34 mouse cellular contexts compared by ENCODE assay signal in the genomic region with DNA sequence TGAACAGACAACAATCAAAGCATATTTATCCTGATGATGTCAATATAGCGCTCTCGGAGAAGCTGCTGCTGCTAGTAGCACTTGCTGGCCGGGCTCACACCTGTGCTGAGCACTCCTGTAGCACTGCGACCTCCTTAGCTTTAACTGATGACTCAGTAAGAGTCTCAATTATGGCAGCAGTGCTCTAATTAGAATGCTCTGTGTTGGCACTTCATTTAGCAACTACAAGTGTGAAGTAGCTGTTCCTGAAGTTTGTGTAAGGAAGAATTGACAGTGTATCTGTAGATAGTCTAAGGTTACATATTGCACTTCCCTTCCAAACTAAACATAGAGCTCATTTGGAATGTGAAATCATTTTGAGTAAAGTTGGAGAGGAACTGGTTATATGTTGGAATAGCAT. TPM values are rescaled to one million over a fixed set of nuclear protein-coding genes. Genes with fewer than 3 reads are reported as not detected.
DNase-seq lines count a peak whose midpoint lies in the region; ATAC-seq and TF ChIP-seq lines count a peak whose summit lies in the region.
"Had no signal": no experiment of that assay in that cellular context is flagged by ENCODE, and none has a peak within 500 bp of the region (broad histone marks: within the 10 kb centered on the region; RNA-seq: fewer than 3 reads in every experiment).

No protein-coding gene starts in this region.

- DNase-seq in gastrocnemius, adult 2 months = no peak
- no peak for DNase-seq in gastrocnemius, adult 8-10 months (ENCODE audit: low spot score in 2 of 2)
- DNase-seq in midbrain, embryonic 11.5 days (ENCODE audit: low spot score, missing footprints) = peak; percentile 26
- DNase-seq in brain, adult 2 months (ENCODE audit: low read depth, low spot score) = peak; percentile 71
- DNase-seq in thymus, postnatal 10 days (ENCODE audit: low spot score in 2 of 2) = no peak
- DNase-seq: adrenal gland, adult 2 months; adrenal gland, postnatal 36 days; B cell, adult 2 months; cerebellum, adult 11 months; cerebellum, adult 9-10 months; embryo, embryonic 11 days; gastrocnemius, postnatal 14 days; kidney, adult 9 months; kidney, postnatal 10 days; layer of hippocampus, adult 9-11 months; left cerebral cortex, postnatal 4 days; liver, embryonic 13.5 days; lung, adult 2 months; lung, postnatal 10 days; right cerebral cortex, postnatal 14 days; spleen, adult 18-20 months; thymus, adult 18-20 months; thymus, postnatal 36 days had no signal

- WGBS in midbrain, embryonic 11.5 days = 89% methylated on average over 4 of the region's 4 CpGs
- WGBS in midbrain, embryonic 16.5 days = 90% methylated on average over 4 of the region's 4 CpGs
- 68% methylated on average over 4 of the region's 4 CpGs for WGBS in intestine, postnatal 0 days

- H3K9me3 ChIP-seq in midbrain, embryonic 11.5 days (ENCODE audit: control insufficient read depth, low read length) = no peaks in the 10 kb centered on the region
- no peaks in the 10 kb centered on the region for H3K9me3 ChIP-seq in midbrain, embryonic 16.5 days (replicated peaks; ENCODE audit: control insufficient read depth, low read length, poor library complexity, severe bottlenecking)
- H3K9me3 ChIP-seq in intestine, postnatal 0 days (ENCODE audit: control insufficient read depth) = no peaks in the 10 kb centered on the region
- H3K9me3 ChIP-seq: embryonic facial prominence, embryonic 12.5 days; heart, embryonic 10.5 days; heart, embryonic 15.5 days; liver, embryonic 13.5 days; midbrain, embryonic 15.5 days; neural tube, embryonic 12.5 days had no signal

- no peak for ATAC-seq in midbrain, embryonic 11.5 days (ENCODE audit: low FRiP score)
- no peak for ATAC-seq in midbrain, embryonic 16.5 days
- ATAC-seq in intestine, postnatal 0 days = no peak
- ATAC-seq: hindbrain, embryonic 16.5 days; midbrain, embryonic 15.5 days had no signal

- H3K27me3 ChIP-seq in midbrain, embryonic 11.5 days (ENCODE audit: control insufficient read depth, insufficient read depth, low read length) = no peaks in the 10 kb centered on the region
- H3K27me3 ChIP-seq in midbrain, embryonic 16.5 days (ENCODE audit: control insufficient read depth, insufficient read depth, low read depth, low read length) = no peaks in the 10 kb centered on the region
- H3K27me3 ChIP-seq in intestine, postnatal 0 days (replicated peaks; ENCODE audit: control insufficient read depth, insufficient read depth, low read length) = no peaks in the 10 kb centered on the region
- H3K27me3 ChIP-seq: embryonic facial prominence, embryonic 12.5 days; heart, embryonic 15.5 days; liver, embryonic 13.5 days; midbrain, embryonic 15.5 days; neural tube, embryonic 12.5 days had no signal

- TF ChIP-seq CTCF in gastrocnemius, adult 2 months (IDR thresholded peaks at IDR 0.05) = no peak
- TF ChIP-seq CTCF in intestine, postnatal 0 days (IDR thresholded peaks at IDR 0.05; ENCODE audit: low read depth) = no peak

- intact Hi-C loops in gastrocnemius, adult 2 months (cut with DNase I) = no loop called here

- no peaks in the 10 kb centered on the region for H3K36me3 ChIP-seq in midbrain, embryonic 11.5 days (ENCODE audit: control insufficient read depth, insufficient read depth, low read length)
- H3K36me3 ChIP-seq in midbrain, embryonic 16.5 days (ENCODE audit: control insufficient read depth, insufficient read depth, low read length) = no peaks in the 10 kb centered on the region
- peaks cover 9% of the 10 kb centered on the region; the same call in 1 of the 2 replicates for H3K36me3 ChIP-seq in intestine, postnatal 0 days (ENCODE audit: control insufficient read depth, insufficient read depth)
- H3K36me3 ChIP-seq: heart, embryonic 15.5 days; midbrain, embryonic 15.5 days; neural tube, embryonic 12.5 days had no signal

- no peaks in the 10 kb centered on the region for H3K4me1 ChIP-seq in midbrain, embryonic 11.5 days (ENCODE audit: control insufficient read depth, insufficient read depth, low read length)
- no peaks in the 10 kb centered on the region for H3K4me1 ChIP-seq in midbrain, embryonic 16.5 days (ENCODE audit: control insufficient read depth, insufficient read depth, low read length)
- 0 out of 2 replicates have a peak, but pooled peaks cover 4% of the 10 kb centered on the region for H3K4me1 ChIP-seq in intestine, postnatal 0 days (replicated peaks; ENCODE audit: control insufficient read depth, insufficient read depth, low read length)
- H3K4me1 ChIP-seq: embryonic facial prominence, embryonic 12.5 days; midbrain, embryonic 15.5 days; neural tube, embryonic 12.5 days had no signal

- no peak overlapping the region for H3K4me3 ChIP-seq in gastrocnemius, adult 2 months
- no peak overlapping the region for H3K4me3 ChIP-seq in midbrain, embryonic 11.5 days (ENCODE audit: low read depth, low read length)
- no peak overlapping the region for H3K4me3 ChIP-seq in midbrain, embryonic 16.5 days (ENCODE audit: low read depth, low read length)
- no peak overlapping the region for H3K4me3 ChIP-seq in intestine, postnatal 0 days (ENCODE audit: low read depth, low read length)
- H3K4me3 ChIP-seq: embryonic facial prominence, embryonic 12.5 days; heart, embryonic 10.5 days; heart, embryonic 15.5 days; left cerebral cortex, adult 2 months; liver, embryonic 13.5 days; midbrain, embryonic 15.5 days; myocyte; neural tube, embryonic 12.5 days had no signal

- H3K9ac ChIP-seq in midbrain, embryonic 11.5 days (ENCODE audit: low read length) = no peak overlapping the region
- H3K9ac ChIP-seq in midbrain, embryonic 16.5 days (ENCODE audit: low read depth, low read length) = no peak overlapping the region
- no peak overlapping the region for H3K9ac ChIP-seq in intestine, postnatal 0 days (ENCODE audit: low read depth, low read length)
- H3K9ac ChIP-seq: embryonic facial prominence, embryonic 12.5 days; heart, embryonic 15.5 days; liver, embryonic 13.5 days; midbrain, embryonic 15.5 days; neural tube, embryonic 12.5 days had no signal

- H3K4me2 ChIP-seq in midbrain, embryonic 11.5 days = no peak overlapping the region
- H3K4me2 ChIP-seq in midbrain, embryonic 16.5 days (ENCODE audit: low read length) = no peak overlapping the region
- no peak overlapping the region for H3K4me2 ChIP-seq in intestine, postnatal 0 days (replicated peaks; ENCODE audit: low read depth)
- H3K4me2 ChIP-seq: embryonic facial prominence, embryonic 12.5 days; heart, embryonic 15.5 days; liver, embryonic 13.5 days; midbrain, embryonic 15.5 days; neural tube, embryonic 12.5 days had no signal

- H3K27ac ChIP-seq in gastrocnemius, adult 2 months = 0 out of 2 replicates have a peak overlapping the region, but pooled peaks have one; percentile 40
- no peak overlapping the region for H3K27ac ChIP-seq in midbrain, embryonic 11.5 days (ENCODE audit: low read depth, low read length)
- H3K27ac ChIP-seq in midbrain, embryonic 16.5 days (ENCODE audit: low read length) = no peak overlapping the region
- peak overlapping the region; percentile 50; the same call in 1 of the 2 replicates for H3K27ac ChIP-seq in intestine, postnatal 0 days (ENCODE audit: low read depth, low read length)
- H3K27ac ChIP-seq: embryonic facial prominence, embryonic 12.5 days; heart, embryonic 10.5 days; heart, embryonic 15.5 days; left cerebral cortex, adult 2 months; liver, embryonic 13.5 days; macrophage; midbrain, embryonic 15.5 days; neural tube, embryonic 12.5 days had no signal

RNA-seq across cellular contexts. Expression of a gene that starts 14.7 kb away (rescaled TPM):
- 10 to 100 TPM; 40.2 to 44.9 TPM for total RNA-seq in gastrocnemius, adult 2 months (2021)
- 10 to 100 TPM; 42.1 to 48.3 (median 46.0) TPM for total RNA-seq in gastrocnemius, adult 8-10 months (2022)
- 60.9 and 63.5 TPM in 2 replicates for polyA plus RNA-seq in midbrain, embryonic 11.5 days (2014; fragmentation: Nextera tagmentation; extraction: Ambion mirVana)
- 38.7 and 42.6 TPM in 2 replicates for polyA plus RNA-seq in midbrain, embryonic 16.5 days (2015; fragmentation: Nextera tagmentation; extraction: Ambion mirVana)
- polyA plus RNA-seq in intestine, postnatal 0 days (2015; fragmentation: Nextera tagmentation; extraction: Ambion mirVana) = 171 and 185 TPM in 2 replicates

Comparison
In these comparisons a context has a peak if more than half of its experiments do, and no peak if none do; other contexts are left out.
1. DNase-seq: peak in midbrain, embryonic 11.5 days (single experiment) and brain, adult 2 months (single experiment); none in gastrocnemius, adult 2 months (single experiment), gastrocnemius, adult 8-10 months (0 of 2) and thymus, postnatal 10 days (0 of 2).
2. H3K27ac ChIP-seq: peak in gastrocnemius, adult 2 months (single experiment) and intestine, postnatal 0 days (single experiment); none in midbrain, embryonic 11.5 days (single experiment) and midbrain, embryonic 16.5 days (single experiment).